Mouse (Mus musculus): ENCODE measurements around the gene Ldhd.
A peak's percentile ranks its signal among the peaks of the same experiment; 100 is the strongest.
"Not testable (repeated sequence)": the region's sequence is repeated elsewhere in the genome, so short reads cannot be mapped to it uniquely, and the experiment has no call there.

DNA sequence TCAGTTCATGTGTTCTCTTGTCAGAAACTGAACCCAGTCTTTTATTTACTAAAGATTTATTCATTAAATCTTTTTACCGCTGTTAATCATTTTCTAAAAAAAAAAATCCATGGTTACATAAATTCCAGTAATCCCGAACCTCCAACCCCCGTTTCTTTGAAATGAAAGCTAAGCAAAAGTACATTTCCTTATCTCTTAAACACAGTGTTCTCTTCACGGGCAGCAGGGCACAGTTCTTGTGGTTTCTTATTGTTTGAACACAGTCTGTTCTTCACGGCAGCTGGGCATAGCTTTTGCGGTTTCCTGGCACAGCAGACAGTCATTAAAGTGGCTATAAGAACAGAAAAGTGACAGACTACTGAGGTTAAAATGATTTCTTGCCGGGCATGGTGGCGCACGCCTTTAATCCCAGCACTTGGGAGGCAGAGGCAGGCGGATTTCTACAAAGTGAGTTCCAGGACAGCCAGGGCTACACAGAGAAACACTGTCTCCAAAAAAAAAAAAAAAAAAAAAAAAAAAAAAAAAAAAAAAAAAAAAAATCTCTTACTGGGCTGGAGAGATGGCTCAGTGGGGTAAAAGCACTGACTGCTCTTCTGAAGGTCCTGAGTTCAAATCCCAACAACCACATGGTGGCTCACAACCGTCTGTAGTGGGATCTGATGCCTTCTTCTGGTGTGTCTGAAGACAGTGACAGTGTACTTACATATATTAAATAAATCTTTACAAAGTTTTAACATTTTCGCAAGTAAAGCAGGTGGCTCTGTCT, 14.3 kb upstream of the Ldhd start:
- TF ChIP-seq GATA1 (IDR thresholded peaks at IDR 0.05; ENCODE audit: low read depth, low read length) (peak; percentile 75), ZNF384 (IDR thresholded peaks at IDR 0.05; ENCODE audit: low read depth, low read length) (peak; percentile 66)
- TF ChIP-seq SMC3 (IDR thresholded peaks at IDR 0.05; ENCODE audit: low read depth, low read length); CTCF (IDR thresholded peaks at IDR 0.05 in 2 of 3, conservative IDR thresholded peaks at IDR 0.05 in 1 of 3; ENCODE audit: control insufficient read depth in 1 of 3, insufficient read depth in 1 of 3, low read depth in 2 of 3, low read length in 3 of 3, poor library complexity in 1 of 3, severe bottlenecking in 1 of 3); MEF2A (IDR thresholded peaks at IDR 0.05; ENCODE audit: extremely low read depth, insufficient replicate concordance, low read depth, low read length, poor library complexity, severe bottlenecking); MYC (IDR thresholded peaks at IDR 0.05; ENCODE audit: low read depth, low read length); POLR2A (IDR thresholded peaks at IDR 0.05; ENCODE audit: control insufficient read depth in 1 of 2, insufficient read depth in 1 of 2, low read depth in 1 of 2, low read length in 2 of 2, poor library complexity in 1 of 2); ZMIZ1 (IDR thresholded peaks at IDR 0.05; ENCODE audit: low read depth, low read length); ELF1 (IDR thresholded peaks at IDR 0.05; ENCODE audit: low read depth, low read length): not testable (repeated sequence)

Measured in MEL (cell line).